In genomic region chr1:167339177-167339781, GRCm38 (mm10) we compare ENCODE assay signal across 8 mouse cellular contexts.
DNase-seq lines count a peak whose midpoint lies in the region.

No protein-coding gene starts in this region.

- peak; percentile 22 to 43 for DNase-seq in cerebellum, adult 18-20 months
- DNase-seq in cerebellum, postnatal 4 days (ENCODE audit: low spot score in 2 of 2) = no peak
- peak; percentile 21 for DNase-seq in lung, postnatal 36 days
- DNase-seq in lung, postnatal 10 days = no peak
- DNase-seq in cerebellum, postnatal 25 days = peak; percentile 52 to 65
- peak; percentile 43 for DNase-seq in naive thymus-derived CD4-positive, alpha-beta T cell, adult 2 months (ENCODE audit: low read depth)
- DNase-seq in ovary, postnatal 10 days (ENCODE audit: low spot score) = no peak
- no peak for DNase-seq in left cerebral cortex, adult 11 months (ENCODE audit: low spot score)

Comparison
In these comparisons a context has a peak if more than half of its experiments do, and no peak if none do; other contexts are left out.
1. DNase-seq: peak in cerebellum, adult 18-20 months (2 of 2), lung, postnatal 36 days (single experiment), cerebellum, postnatal 25 days (2 of 2) and naive thymus-derived CD4-positive, alpha-beta T cell, adult 2 months (single experiment); none in cerebellum, postnatal 4 days (0 of 2), lung, postnatal 10 days (single experiment), ovary, postnatal 10 days (single experiment) and left cerebral cortex, adult 11 months (single experiment).